Mouse (Mus musculus) lung, postnatal 14 days (tissue): ENCODE data around the gene Trip13.
A peak's percentile ranks its signal among the peaks of the same experiment; 100 is the strongest.

Experiments used
- DNase-seq: peaks from one replicate; pipeline ENCODE4 v3.0.0; 2021

Trip13 gene

GRCm38 (mm10) chr13:73937321-73938176, at the start of gene Trip13, which contains the start of gene Brd9:
Trip13 (minus strand) TSS chr13:73937784.
Brd9 (plus strand) TSS chr13:73937811.
- DNase-seq = peak; percentile 94

- no peak for DNase-seq
Observed at GRCm38 (mm10) chr13:73976935-73977334, 39.4 kb upstream of the Trip13 start.

DNA sequence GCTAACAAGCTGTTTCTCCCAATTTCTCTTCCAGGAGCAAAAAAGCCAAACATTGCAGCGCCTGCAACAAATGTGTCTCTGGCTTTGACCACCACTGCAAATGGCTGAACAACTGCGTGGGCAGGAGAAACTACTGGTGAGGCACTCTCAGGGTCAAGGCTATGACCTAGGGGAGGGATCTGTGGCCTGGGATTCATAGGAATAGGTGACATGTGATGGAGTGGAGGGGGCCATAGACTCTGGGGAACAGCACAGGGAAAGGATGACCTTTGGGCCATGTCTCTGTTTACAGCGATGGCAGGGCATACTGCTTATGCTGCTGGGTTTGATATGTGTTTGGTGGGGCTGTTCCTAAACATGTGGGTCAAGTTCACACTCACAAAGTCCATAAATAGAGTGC, 36.9 kb upstream of the Trip13 start:
- peak; percentile 20 for DNase-seq

GRCm38 (mm10) chr13:73970545-73971448, 33.2 kb upstream of the Trip13 start:
- DNase-seq = peak; percentile 84

- no peak for DNase-seq
Observed at GRCm38 (mm10) chr13:73963551-73963950, 26.0 kb upstream of the Trip13 start, which contains the start of gene Zdhhc11. Zdhhc11 (plus strand) TSS chr13:73963851.

- DNase-seq = no peak
Observed at GRCm38 (mm10) chr13:73961177-73961576, 23.6 kb upstream of the Trip13 start.

DNA sequence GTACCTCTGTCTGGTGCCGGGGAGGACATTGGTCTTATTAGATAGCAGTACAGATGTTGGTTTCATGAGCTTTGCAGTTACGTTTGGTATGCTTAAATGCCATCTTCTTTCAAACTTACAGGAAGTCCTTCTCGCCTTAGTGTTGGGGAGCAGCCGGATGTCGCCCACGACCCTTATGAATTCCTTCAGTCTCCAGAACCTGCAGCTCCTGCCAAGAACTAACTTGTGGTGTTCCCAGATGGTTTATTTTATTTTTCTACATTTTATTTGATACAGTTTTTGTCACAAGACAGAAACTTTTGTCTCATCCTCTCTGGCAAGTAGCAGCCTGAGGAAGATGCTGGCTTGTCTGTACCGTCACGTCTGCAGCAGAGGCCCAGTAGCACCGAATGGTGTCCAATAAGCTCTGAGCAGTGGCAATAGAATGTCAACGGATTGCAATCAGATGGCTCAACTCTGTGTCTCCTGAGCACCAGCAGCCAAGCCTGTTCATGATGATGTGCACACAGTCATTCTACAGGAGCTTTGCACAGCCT, 22.6 kb upstream of the Trip13 start:
- DNase-seq = no peak

DNA sequence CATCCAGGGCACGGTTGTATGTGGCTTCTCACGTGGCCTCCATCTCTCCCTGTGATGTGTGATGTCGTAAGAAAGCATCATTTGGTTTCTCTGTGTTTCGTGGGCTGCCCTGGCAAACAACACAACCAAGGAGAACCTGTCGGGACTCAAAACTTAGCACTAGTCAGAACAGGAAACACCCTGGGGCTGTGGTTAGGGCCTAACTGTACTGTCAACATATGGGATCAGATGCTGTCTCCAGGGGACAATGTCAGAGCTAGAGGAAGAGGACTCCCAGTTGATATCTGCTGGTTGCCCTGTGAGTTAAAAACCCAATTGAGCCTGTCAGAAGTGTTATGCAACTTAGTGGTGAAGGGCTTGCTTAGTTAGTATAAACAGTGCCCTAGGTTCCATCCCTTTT, 17.9 kb upstream of the Trip13 start:
- DNase-seq = no peak

- DNase-seq = no peak
Observed at GRCm38 (mm10) chr13:73954666-73955065, 17.1 kb upstream of the Trip13 start.

DNA sequence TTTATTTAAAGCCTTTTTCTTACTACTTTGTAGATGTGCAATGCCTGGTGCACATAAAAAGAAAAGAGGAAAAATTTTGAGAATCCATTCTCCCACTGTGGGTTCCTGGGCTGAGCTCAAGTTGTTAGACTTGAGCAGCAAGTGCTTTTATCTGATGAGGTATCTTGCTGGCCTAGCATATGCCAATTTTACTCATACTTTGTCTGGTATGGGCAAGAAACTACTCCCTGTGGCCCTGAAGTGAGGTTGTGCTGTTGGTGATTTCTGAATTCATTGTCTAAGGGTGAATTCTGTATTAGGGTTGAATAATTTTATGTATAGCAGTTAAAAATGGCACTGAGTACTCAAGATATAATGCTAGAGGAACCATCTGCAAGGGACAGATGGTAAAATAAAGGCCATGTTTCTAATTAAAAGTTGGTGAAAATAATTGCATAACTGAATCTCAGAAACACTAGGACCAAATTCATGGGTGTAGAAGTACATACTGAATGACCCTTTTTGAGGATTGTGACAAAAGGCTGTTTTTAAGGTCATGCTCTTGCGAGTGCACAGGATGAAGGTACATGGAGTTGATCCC, 16.1 kb upstream of the Trip13 start:
- no peak for DNase-seq

- DNase-seq = no peak
Observed at GRCm38 (mm10) chr13:73944606-73945005, 7.0 kb upstream of the Trip13 start.

DNA sequence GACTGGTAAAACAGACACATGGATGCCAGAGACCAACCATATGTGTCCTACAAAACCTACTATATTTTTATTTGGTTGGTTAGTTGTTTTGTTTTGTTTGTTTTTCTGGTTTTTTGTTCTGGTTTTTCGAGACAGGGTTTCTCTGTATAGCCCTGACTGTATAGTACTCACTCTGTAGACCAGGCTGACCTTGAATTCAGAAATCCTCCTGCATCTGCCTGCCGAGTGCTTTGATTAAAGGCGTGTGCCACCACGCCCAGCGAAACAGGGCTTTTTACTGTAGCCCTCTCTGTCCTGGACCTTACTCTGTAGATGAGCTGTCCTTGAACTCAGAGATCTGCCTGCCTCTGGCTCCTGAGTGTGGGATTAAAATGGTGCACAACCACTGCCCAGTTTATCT, 1.5 kb upstream of the Trip13 start:
- DNase-seq = no peak

DNA sequence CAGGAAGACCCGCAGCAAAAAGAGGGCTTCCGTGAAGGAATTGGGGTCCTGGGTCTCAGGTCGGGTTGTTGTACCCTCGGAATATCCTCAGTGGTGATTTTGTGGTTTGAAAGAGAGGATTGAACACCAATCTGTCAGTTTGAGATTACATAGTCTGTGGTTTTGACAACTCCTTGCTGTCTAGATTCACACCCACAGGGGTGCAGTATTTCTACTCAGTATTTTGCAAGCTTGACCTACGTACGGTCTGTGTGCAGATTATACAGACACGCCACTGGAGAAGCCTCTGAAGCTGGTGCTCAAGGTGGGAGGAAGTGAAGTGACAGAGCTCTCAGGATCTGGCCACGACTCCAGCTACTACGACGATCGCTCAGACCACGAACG, 585 bp upstream of the Trip13 start:
- no peak for DNase-seq

DNA sequence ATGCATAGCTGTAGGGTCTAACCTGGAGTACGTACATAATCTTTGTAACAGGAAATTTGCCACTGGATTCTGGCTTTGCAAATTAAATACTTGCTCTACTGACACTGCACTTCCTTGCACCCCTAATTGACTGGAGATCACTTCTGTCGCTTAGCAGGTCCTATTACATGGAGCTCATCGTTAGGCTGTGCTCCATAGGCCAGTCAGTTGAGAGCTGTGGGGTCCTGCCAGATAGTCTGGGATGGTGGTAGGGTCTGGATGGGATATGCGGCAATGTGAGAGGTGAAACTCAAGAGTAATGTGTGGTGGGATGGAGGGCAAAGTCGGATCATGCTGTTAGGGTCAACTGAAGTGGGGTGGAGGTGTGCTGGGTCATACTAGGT, 655 bp downstream of the Trip13 start:
- DNase-seq = no peak

DNA sequence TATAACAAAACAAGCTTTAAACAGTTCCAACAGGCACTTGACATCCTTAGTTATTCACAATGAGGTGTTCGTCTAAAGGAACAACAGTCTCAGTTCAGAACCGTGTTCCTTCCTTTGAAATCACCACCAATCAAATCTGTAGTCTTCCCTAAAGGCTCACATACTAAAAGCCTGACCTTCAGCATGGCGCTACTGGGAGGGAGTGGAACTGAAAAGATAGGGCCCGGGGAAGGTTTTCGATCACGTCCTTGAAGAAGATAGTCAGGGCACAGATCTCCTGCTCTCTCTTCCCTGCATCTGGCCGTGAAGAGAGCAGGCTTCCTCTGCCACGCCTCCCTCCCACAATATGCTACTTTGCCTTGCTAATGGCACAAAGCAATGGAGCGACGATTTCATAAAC, 5.4 kb downstream of the Trip13 start:
- no peak for DNase-seq

DNA sequence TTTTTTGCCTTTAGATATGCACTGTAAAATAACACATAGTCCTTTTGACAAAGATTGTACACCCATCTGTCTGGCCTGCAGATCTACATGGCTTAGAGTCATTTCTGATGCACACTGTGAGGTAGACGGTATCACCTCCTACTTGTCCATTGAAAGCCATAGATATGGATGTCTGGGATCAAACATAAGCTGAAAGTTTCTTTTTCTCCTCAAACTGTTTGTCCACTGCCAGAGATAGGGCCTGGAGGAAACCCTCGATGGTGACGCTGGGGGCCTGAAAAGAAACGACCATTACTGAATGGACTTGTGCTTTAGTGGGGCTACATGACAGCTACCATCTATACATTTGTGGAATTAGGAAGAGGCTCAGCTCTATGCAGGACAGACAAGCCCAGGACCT, 24.5 kb downstream of the Trip13 start:
- DNase-seq = no peak

GRCm38 (mm10) chr13:73907683-73908412, 29.7 kb downstream of the Trip13 start:
- DNase-seq = peak; percentile 57

DNA sequence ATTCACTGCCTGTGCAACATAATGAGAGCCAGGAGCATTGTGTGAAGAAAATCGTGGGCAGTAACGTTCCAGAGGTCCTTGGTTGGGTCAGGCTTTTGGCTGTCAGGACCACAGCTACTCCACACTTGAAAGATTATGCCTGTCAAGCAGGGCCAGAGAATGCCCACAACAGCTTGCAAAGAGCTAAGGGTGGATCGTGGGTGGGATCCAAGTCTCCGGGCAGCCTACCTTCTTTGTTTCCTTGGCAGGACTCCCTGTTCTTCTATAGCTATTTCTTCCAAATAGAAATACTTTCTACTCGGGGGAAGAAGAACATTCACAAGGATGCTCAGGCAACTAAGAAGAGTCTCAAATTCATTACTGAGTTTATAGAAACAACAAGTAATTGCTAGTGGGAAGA, 30.4 kb downstream of the Trip13 start:
- no peak for DNase-seq

GRCm38 (mm10) chr13:73897561-73897960, 40.0 kb downstream of the Trip13 start:
- no peak for DNase-seq

DNA sequence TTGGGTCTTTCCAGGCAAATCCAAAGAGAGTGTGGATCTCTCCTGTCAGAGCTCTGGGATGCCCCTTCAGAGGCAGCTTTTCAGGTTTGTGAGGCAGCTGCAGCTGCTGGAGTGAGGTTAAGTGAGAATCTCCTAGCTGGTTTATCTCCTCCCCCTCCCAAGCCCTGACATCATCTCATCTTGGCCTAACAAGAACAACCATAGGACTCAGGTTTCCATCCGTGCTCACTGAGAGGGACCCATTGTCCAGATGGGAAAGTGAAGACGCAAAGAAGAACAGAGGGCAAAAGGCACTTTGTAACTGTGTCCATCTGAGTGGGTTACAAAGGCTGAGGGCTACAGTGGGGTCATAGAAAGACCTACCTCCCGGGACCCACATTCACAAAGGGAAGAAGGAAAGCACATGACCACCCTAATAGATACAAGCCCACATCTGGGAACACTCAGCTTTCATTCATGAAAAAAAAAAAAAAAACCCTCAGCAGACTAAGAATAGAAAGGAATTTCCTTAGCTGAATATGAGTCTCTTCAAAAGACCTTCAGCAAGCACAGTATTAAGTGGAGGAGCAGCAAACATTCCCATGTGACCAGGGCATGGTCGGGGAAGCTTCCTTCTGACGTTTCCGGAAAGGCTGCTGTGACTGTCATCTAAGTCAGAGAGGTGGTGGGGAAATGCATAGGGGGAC, 44.9 kb downstream of the Trip13 start:
- DNase-seq = no peak

- peak; percentile 67 for DNase-seq
Observed at GRCm38 (mm10) chr13:73887415-73887874, 50.1 kb downstream of the Trip13 start.

DNA sequence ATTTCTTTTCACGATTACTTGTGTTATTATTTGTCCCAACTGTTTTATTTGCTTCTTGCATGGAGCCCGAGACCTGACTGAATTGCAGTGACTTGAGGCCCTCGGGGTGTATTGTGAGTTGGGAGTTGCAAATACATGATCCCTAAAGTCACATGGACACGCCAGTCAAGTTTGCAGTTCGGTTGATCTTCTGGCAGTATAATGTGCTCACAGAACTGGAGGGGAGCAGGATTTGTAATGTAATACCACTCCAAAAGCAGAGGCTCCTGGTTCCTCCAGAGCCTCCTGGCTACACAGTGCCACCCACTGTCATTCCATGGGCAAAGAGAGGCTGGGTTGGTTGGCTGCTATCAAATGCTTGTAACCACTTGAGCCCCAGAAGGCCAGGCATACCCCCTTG, 51.0 kb downstream of the Trip13 start:
- DNase-seq = no peak
